ENCODE assay signal across 9 mouse cellular contexts in genomic region chr3:65938211-65938610, GRCm38 (mm10). TPM values are rescaled to one million over a fixed set of nuclear protein-coding genes. Genes with fewer than 3 reads are reported as not detected.
DNase-seq lines count a peak whose midpoint lies in the region; ATAC-seq and TF ChIP-seq lines count a peak whose summit lies in the region.
"Had no signal": no experiment of that assay in that cellular context is flagged by ENCODE, and none has a peak within 500 bp of the region (broad histone marks: within the 10 kb centered on the region; RNA-seq: fewer than 3 reads in every experiment).

No protein-coding gene starts in this region.

- no peak overlapping the region for H3K4me2 ChIP-seq in kidney, embryonic 16.5 days (replicated peaks; ENCODE audit: low read depth, low read length)
- no peak overlapping the region for H3K4me2 ChIP-seq in CH12.LX (ENCODE audit: insufficient read depth, low read depth, poor library complexity, severe bottlenecking)
- H3K4me2 ChIP-seq: stomach, embryonic 15.5 days had no signal

- no peak overlapping the region for H3K27ac ChIP-seq in kidney, embryonic 16.5 days (ENCODE audit: low read length)
- no peak overlapping the region for H3K27ac ChIP-seq in CH12.LX (ENCODE audit: insufficient read depth, low read depth)
- H3K27ac ChIP-seq: stomach, embryonic 15.5 days had no signal

- TF ChIP-seq EP300 in CH12.LX (IDR thresholded peaks at IDR 0.05; ENCODE audit: low read length): no peak

- TF ChIP-seq RAD21 in CH12.LX (IDR thresholded peaks at IDR 0.05; ENCODE audit: low read depth, low read length): peak; percentile 78

- dilution Hi-C loops in CH12.LX (cut with MboI; ENCODE audit: extremely low pct_ligation_motif_present, extremely low pct_unique_long_range_greater_than_20kb, low sequenced_read_pairs): no loop called here

- 14% methylated on average over 3 of the region's 3 CpGs for WGBS in kidney, embryonic 16.5 days

- no peak overlapping the region for H3K9ac ChIP-seq in kidney, embryonic 16.5 days (replicated peaks; ENCODE audit: low read length)
- no peak overlapping the region for H3K9ac ChIP-seq in CH12.LX (ENCODE audit: insufficient read depth, low read depth)
- H3K9ac ChIP-seq: stomach, embryonic 15.5 days had no signal

- no peaks in the 10 kb centered on the region for H3K4me1 ChIP-seq in kidney, embryonic 16.5 days (ENCODE audit: insufficient read depth, low read length)
- H3K4me1 ChIP-seq in CH12.LX (ENCODE audit: control insufficient read depth in 1 of 2, insufficient read depth in 2 of 2): no peaks in the 10 kb centered on the region
- H3K4me1 ChIP-seq: stomach, embryonic 15.5 days had no signal

- TF ChIP-seq POLR2A in CH12.LX (IDR thresholded peaks at IDR 0.05; ENCODE audit: low read depth, low read length): no peak

- no peaks in the 10 kb centered on the region for H3K27me3 ChIP-seq in kidney, embryonic 16.5 days (ENCODE audit: insufficient read depth, low read length)
- no peaks in the 10 kb centered on the region for H3K27me3 ChIP-seq in CH12.LX (replicated peaks)
- H3K27me3 ChIP-seq: stomach, embryonic 15.5 days had no signal

- no peak for ATAC-seq in kidney, embryonic 16.5 days (ENCODE audit: low FRiP score, low TSS enrichment)

- H3K79me2 ChIP-seq in CH12.LX (replicated peaks; ENCODE audit: control insufficient read depth, extremely low read depth, insufficient read depth, poor library complexity, severe bottlenecking): no peaks in the 10 kb centered on the region

- peak; percentile 33 for DNase-seq in kidney, adult 9 months
- DNase-seq in CH12.LX (ENCODE audit: extremely low read depth) (peak; percentile 43), adipocyte (ENCODE audit: low spot score) (peak; percentile 71)
- peak; percentile 36 for DNase-seq in lung, postnatal 25 days (ENCODE audit: low spot score)
- no peak for DNase-seq in heart, postnatal 4 days
- no peak for DNase-seq in cerebellum, adult 9-11 months
- no peak for DNase-seq in urinary bladder, postnatal 36 days (ENCODE audit: low spot score in 2 of 2)

- peak; percentile 56 to 77 for TF ChIP-seq CTCF in CH12.LX (conservative IDR thresholded peaks at IDR 0.05 in 1 of 2, IDR thresholded peaks at IDR 0.05 in 1 of 2; ENCODE audit: low read depth in 2 of 2, low read length in 2 of 2)

- no peaks in the 10 kb centered on the region for H3K9me3 ChIP-seq in kidney, embryonic 16.5 days (ENCODE audit: low read length)
- H3K9me3 ChIP-seq in CH12.LX (replicated peaks; ENCODE audit: low read length): no peaks in the 10 kb centered on the region
- H3K9me3 ChIP-seq: stomach, embryonic 15.5 days had no signal

- no peak overlapping the region for H3K4me3 ChIP-seq in kidney, embryonic 16.5 days (ENCODE audit: low read length)
- H3K4me3 ChIP-seq in CH12.LX (replicated peaks in 1 of 3; ENCODE audit: low read depth in 2 of 3, low read length in 2 of 3, poor library complexity in 1 of 3): no peak overlapping the region
- H3K4me3 ChIP-seq: stomach, embryonic 15.5 days had no signal

- in situ Hi-C loops in CH12.LX (cut with MboI; ENCODE audit: low pct_ligation_motif_present, low pct_unique_long_range_greater_than_20kb, low sequenced_read_pairs): loop anchor here (10.0 to 25.0 kb wide), 4 partner anchors 243 to 951 kb away; no protein-coding TSS in a partner anchor

- H3K36me3 ChIP-seq in kidney, embryonic 16.5 days (ENCODE audit: insufficient read depth, low read length): no peaks in the 10 kb centered on the region
- H3K36me3 ChIP-seq in CH12.LX (replicated peaks in 1 of 2; ENCODE audit: control insufficient read depth in 1 of 2, insufficient read depth in 1 of 2, low read length in 1 of 2): peaks cover 0 to 2% of the 10 kb centered on the region in 2 experiments
- H3K36me3 ChIP-seq: stomach, embryonic 15.5 days had no signal

TF ChIP-seq in CH12.LX, 34 proteins besides CTCF, POLR2A, EP300 and RAD21:
- TF ChIP-seq JUN (IDR thresholded peaks at IDR 0.05; ENCODE audit: insufficient read depth, low read depth, low read length) (no peak), SMC3 (IDR thresholded peaks at IDR 0.05; ENCODE audit: low read depth, low read length) (peak; percentile 60)

RNA-seq across cellular contexts. Expression of gene Ccnl1, which starts 19.8 kb away (rescaled TPM):
- 103 and 104 TPM in 2 replicates for polyA plus RNA-seq in kidney, embryonic 16.5 days (2015; fragmentation: Nextera tagmentation; extraction: Ambion mirVana)
- 25.1 and 29.9 TPM in 2 replicates for total RNA-seq in CH12.LX (2012; rRNA removed)
- 66.2 and 79.4 TPM in 2 replicates for total RNA-seq in CH12.LX (2014; rRNA removed)
- polyA plus RNA-seq in CH12.LX (2012; ENCODE audit: insufficient read length, low read depth): 52.4 and 58.8 TPM in 2 replicates
- total RNA-seq in heart, postnatal 4 days (2021): 10 to 100 TPM; 43.3 to 49.6 TPM

Comparison
In these comparisons a context has a peak if more than half of its experiments do, and no peak if none do; other contexts are left out.
1. DNase-seq: peak in kidney, adult 9 months (single experiment), CH12.LX (single experiment), adipocyte (single experiment) and lung, postnatal 25 days (single experiment); none in heart, postnatal 4 days (single experiment), cerebellum, adult 9-11 months (single experiment) and urinary bladder, postnatal 36 days (0 of 2).